In genomic region chr3:52044651-52045050, GRCm38 (mm10) we compare ENCODE assay signal across 8 mouse cellular contexts.
DNase-seq lines count a peak whose midpoint lies in the region; ATAC-seq and TF ChIP-seq lines count a peak whose summit lies in the region.

No protein-coding gene starts in this region.

- H3K4me1 ChIP-seq in lung, embryonic 16.5 days (replicated peaks; ENCODE audit: control insufficient read depth, insufficient read depth, low read length), result peaks cover 48% of the 10 kb centered on the region
- H3K4me1 ChIP-seq in embryonic facial prominence, embryonic 12.5 days, result peaks cover 38% of the 10 kb centered on the region
- peaks cover 49% of the 10 kb centered on the region for H3K4me1 ChIP-seq in hindbrain, embryonic 15.5 days (replicated peaks)
- H3K4me1 ChIP-seq in midbrain, postnatal 0 days (ENCODE audit: insufficient read depth, low read length), result peaks cover 19% of the 10 kb centered on the region

- no peak for DNase-seq in lung, postnatal 10 days
- peak; percentile 67 for DNase-seq in midbrain, postnatal 0 days (ENCODE audit: low spot score)
- DNase-seq in gastrocnemius, postnatal 4 days (ENCODE audit: low spot score in 2 of 2), result no peak
- no peak for DNase-seq in thymus, postnatal 36 days

- H3K27me3 ChIP-seq in lung, embryonic 16.5 days (ENCODE audit: control insufficient read depth, insufficient read depth, low read depth, low read length), result no peaks in the 10 kb centered on the region
- H3K27me3 ChIP-seq in embryonic facial prominence, embryonic 12.5 days, result no peaks in the 10 kb centered on the region
- H3K27me3 ChIP-seq in hindbrain, embryonic 15.5 days, result no peaks in the 10 kb centered on the region
- H3K27me3 ChIP-seq in midbrain, postnatal 0 days (ENCODE audit: insufficient read depth, low read length), result no peaks in the 10 kb centered on the region

- H3K4me2 ChIP-seq in lung, embryonic 16.5 days (ENCODE audit: low read depth, low read length), result peak overlapping the region; percentile 59
- H3K4me2 ChIP-seq in embryonic facial prominence, embryonic 12.5 days (replicated peaks), result peak overlapping the region; percentile 49
- H3K4me2 ChIP-seq in hindbrain, embryonic 15.5 days, result peak overlapping the region; percentile 38
- peak overlapping the region; percentile 26 for H3K4me2 ChIP-seq in midbrain, postnatal 0 days (ENCODE audit: low read depth, low read length, poor library complexity, severe bottlenecking)

- no peaks in the 10 kb centered on the region for H3K36me3 ChIP-seq in lung, embryonic 16.5 days (ENCODE audit: control insufficient read depth, insufficient read depth, low read length)
- H3K36me3 ChIP-seq in embryonic facial prominence, embryonic 12.5 days, result no peaks in the 10 kb centered on the region
- H3K36me3 ChIP-seq in hindbrain, embryonic 15.5 days, result no peaks in the 10 kb centered on the region
- H3K36me3 ChIP-seq in midbrain, postnatal 0 days (ENCODE audit: insufficient read depth, low read length), result no peaks in the 10 kb centered on the region

- H3K9me3 ChIP-seq in lung, embryonic 16.5 days (ENCODE audit: control insufficient read depth, low read length), result no peaks in the 10 kb centered on the region
- H3K9me3 ChIP-seq in embryonic facial prominence, embryonic 12.5 days, result no peaks in the 10 kb centered on the region
- no peaks in the 10 kb centered on the region for H3K9me3 ChIP-seq in hindbrain, embryonic 15.5 days
- H3K9me3 ChIP-seq in midbrain, postnatal 0 days (ENCODE audit: low read length), result no peaks in the 10 kb centered on the region

- H3K27ac ChIP-seq in lung, embryonic 16.5 days (ENCODE audit: low read length), result peak overlapping the region; percentile 93
- H3K27ac ChIP-seq in embryonic facial prominence, embryonic 12.5 days, result peak overlapping the region; percentile 97
- peak overlapping the region; percentile 86 for H3K27ac ChIP-seq in hindbrain, embryonic 15.5 days (replicated peaks)
- peak overlapping the region; percentile 57; the same call in 1 of the 2 replicates for H3K27ac ChIP-seq in midbrain, postnatal 0 days (ENCODE audit: low read depth, low read length)

- 18% methylated on average over 14 of the region's 14 CpGs for WGBS in lung, embryonic 16.5 days
- 3% methylated on average over 14 of the region's 14 CpGs for WGBS in embryonic facial prominence, embryonic 12.5 days
- WGBS in hindbrain, embryonic 15.5 days, result 6% methylated on average over 14 of the region's 14 CpGs
- 15% methylated on average over 14 of the region's 14 CpGs for WGBS in midbrain, postnatal 0 days

- peak overlapping the region; percentile 51 for H3K9ac ChIP-seq in lung, embryonic 16.5 days (ENCODE audit: low read length)
- peak overlapping the region; percentile 55 for H3K9ac ChIP-seq in embryonic facial prominence, embryonic 12.5 days
- H3K9ac ChIP-seq in hindbrain, embryonic 15.5 days, result no peak overlapping the region
- H3K9ac ChIP-seq in midbrain, postnatal 0 days (replicated peaks; ENCODE audit: low read length, poor library complexity, severe bottlenecking), result peak overlapping the region; percentile 1; the same call in 1 of the 2 replicates

- peak overlapping the region; percentile 5; the same call in 1 of the 2 replicates for H3K4me3 ChIP-seq in lung, embryonic 16.5 days (ENCODE audit: low read length)
- 0 out of 2 replicates have a peak overlapping the region, but pooled peaks have one; percentile 15 for H3K4me3 ChIP-seq in embryonic facial prominence, embryonic 12.5 days
- no peak overlapping the region for H3K4me3 ChIP-seq in hindbrain, embryonic 15.5 days
- H3K4me3 ChIP-seq in midbrain, postnatal 0 days (ENCODE audit: low read depth, low read length), result no peak overlapping the region

- no peak for ATAC-seq in lung, embryonic 16.5 days (ENCODE audit: low read depth)
- ATAC-seq in embryonic facial prominence, embryonic 12.5 days (ENCODE audit: insufficient number of reproducible peaks, insufficient read depth, low FRiP score, low TSS enrichment), result no peak
- no peak for ATAC-seq in hindbrain, embryonic 15.5 days (ENCODE audit: low FRiP score, low read depth)
- no peak for ATAC-seq in midbrain, postnatal 0 days (ENCODE audit: low FRiP score)
- ATAC-seq in erythroid progenitor cell, adult 5-6 weeks (replicated peaks; ENCODE audit: low FRiP score, poor library complexity, severe bottlenecking), result no peak

- no peak for TF ChIP-seq CTCF in midbrain, postnatal 0 days (IDR thresholded peaks at IDR 0.05)

Comparison
In these comparisons a context has a peak if more than half of its experiments do, and no peak if none do; other contexts are left out.
1. H3K4me3 ChIP-seq: peak in lung, embryonic 16.5 days (single experiment) and embryonic facial prominence, embryonic 12.5 days (single experiment); none in hindbrain, embryonic 15.5 days (single experiment) and midbrain, postnatal 0 days (single experiment).
2. Peak in every context shown above with its lines, with median percentiles within 50 percentile points of each other: H3K27ac ChIP-seq and H3K4me2 ChIP-seq.